Mouse (Mus musculus) kidney, postnatal 25 days (tissue): ENCODE results near the gene Noxa1.

Experiments
- DNase-seq, 2 experiments: peaks; one replicate each; pipeline ENCODE4 v3.0.0; 2021; ENCODE audit warnings: mixed read lengths in 2 of 2

Noxa1 gene

DNA sequence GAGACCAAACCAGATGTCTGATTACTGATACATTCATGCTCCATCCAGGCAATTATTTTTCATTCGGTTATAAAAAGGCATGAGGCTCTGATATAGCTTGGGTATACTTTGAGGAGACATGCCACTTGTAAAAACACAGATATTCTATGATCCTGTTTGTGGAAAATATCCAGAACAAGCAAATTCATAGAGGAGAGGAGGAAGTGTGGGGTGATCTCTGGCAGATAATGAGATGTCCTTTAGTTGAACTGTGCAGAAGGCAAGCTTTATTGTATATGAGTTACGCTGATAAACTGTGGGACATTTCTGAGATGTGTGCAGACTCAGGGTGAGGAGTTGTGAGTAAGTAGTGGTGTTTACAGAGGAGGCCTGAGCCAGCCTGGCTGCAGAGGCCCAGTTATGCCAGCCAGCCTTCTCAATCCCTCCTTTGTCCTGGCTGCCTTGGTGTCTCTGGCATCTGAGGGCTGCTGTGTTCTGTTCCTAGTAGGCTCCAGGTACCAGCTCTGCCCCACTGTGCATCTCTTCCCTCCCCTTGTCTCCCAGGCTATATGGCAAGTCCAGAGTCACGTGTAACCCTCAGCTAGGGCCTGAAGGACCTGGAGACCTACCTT, 3.2 kb upstream of the Noxa1 start:
- DNase-seq: no peak

- no peak for DNase-seq
These were observed 202 bp downstream of the Noxa1 start for GRCm38 (mm10) chr2:25094785-25095108.

GRCm38 (mm10) chr2:25088636-25089035, 6.3 kb downstream of the Noxa1 start:
- no peak for DNase-seq

GRCm38 (mm10) chr2:25087842-25088241, 7.1 kb downstream of the Noxa1 start:
- DNase-seq: peak in 1 of 2 experiments; percentile 53

- no peak for DNase-seq
These were observed 9.4 kb downstream of the Noxa1 start for GRCm38 (mm10) chr2:25085571-25085970.

DNA sequence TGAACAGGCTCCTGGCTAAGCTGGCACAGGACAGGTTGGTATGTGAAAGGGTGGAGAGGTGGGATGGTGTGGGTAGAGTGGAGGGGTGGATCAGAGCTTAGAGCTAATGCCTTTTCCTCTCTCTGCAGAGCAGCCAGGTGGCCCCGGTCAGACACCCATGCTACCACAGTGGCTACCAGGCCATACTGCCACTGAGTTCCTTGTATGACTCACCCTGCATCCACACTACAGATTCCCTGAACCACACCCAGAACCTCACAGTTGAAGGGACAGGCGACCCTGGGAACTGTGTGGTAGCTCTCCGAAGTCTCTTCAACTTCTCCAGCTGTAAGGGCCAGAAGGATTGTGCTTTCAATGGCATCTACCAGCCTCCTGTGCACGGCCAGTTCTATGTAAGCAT, 11.3 kb downstream of the Noxa1 start:
- no peak for DNase-seq

DNA sequence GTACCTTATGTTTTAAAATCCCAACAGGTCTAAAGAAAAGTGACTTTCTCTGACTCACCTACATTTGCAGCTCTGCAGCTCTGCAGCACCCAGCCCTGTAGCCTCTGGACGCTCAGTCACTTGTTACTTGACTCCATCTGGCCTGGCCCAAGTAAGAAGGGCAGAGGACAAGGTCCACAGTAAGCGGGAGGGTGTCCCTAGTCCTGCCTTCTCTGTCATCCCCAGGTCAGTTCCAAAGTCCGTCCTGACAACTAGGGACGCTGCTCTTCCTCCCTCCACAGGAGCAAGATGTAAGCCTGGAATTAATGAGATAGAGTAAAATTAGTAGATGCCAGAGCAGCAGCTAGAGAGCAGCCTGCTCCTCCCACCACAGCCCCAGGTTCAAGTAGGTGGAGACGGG, 14.9 kb downstream of the Noxa1 start, which contains the start of gene Entpd8:
TSS of gene Entpd8 (plus strand) at position 229 of the 400 bp plus-strand sequence.
- DNase-seq: peak; percentile 74 to 91

- DNase-seq: peak; percentile 77 to 89
These were observed 16.0 kb downstream of the Noxa1 start for GRCm38 (mm10) chr2:25078967-25079366.

- peak; percentile 70 to 89 for DNase-seq
These were observed 19.4 kb downstream of the Noxa1 start for GRCm38 (mm10) chr2:25075506-25075905.

- DNase-seq: no peak
These were observed 22.6 kb downstream of the Noxa1 start for GRCm38 (mm10) chr2:25072398-25072797.

GRCm38 (mm10) chr2:25069537-25069936, 25.4 kb downstream of the Noxa1 start:
- DNase-seq: no peak

- no peak for DNase-seq
These were observed 28.4 kb downstream of the Noxa1 start for GRCm38 (mm10) chr2:25066552-25066951.

DNA sequence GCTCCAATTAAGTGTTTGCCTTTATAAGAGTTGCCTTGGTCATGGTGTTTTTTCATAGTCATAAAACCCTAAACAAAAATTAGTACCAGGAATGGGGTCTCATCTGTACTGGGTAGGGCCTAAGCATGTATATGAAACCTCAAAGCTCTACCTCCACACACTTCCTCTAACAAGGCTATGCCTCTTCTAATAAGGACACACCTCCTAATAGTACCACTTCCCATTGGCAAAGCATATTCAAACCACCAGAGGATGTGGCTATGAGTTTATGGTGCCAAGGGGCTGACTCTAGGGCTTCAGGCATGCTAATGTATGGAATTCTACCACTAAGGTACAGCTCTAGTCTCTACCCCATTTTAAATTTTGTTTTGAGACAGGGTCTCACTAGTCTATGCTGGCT, 29.4 kb downstream of the Noxa1 start:
- no peak for DNase-seq

DNA sequence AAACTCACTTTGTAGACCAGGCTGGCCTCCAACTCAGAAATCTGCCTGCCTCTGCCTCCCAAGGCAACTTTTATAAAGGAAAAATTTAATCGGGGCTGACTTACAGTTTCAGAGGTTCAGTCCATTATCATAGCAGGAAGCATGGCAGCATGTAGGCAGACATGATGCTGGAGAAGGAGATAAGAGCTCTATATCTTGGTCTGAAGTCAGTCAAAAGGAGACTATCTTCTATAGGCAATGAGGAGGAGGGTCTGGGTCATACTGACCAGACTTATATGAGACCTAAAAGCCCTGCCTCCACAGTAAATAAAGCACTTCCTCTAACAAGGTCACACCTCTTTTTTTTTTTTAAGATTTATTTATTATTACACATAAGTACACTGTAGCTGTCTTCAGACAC, 30.7 kb downstream of the Noxa1 start:
- no peak for DNase-seq

DNA sequence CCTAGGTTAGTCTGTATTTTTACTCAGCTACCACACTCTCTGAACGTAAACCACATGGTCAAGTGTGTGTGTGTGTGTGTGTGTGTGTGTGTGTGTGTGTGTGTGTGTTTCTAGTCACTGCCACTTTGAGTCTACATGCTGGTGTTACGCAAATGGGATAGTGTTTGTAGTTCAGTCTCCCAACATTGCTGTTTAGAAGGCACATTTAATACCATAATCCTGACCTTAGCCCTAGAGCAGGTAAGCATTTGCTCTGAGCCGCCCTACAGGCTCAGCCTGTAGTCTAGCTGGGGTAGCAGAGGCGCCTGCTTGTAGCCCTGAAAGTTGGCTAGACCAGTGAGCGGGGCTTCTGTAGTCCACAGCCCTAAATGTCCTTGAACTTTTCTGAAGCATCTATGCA, 31.4 kb downstream of the Noxa1 start:
- no peak for DNase-seq

DNA sequence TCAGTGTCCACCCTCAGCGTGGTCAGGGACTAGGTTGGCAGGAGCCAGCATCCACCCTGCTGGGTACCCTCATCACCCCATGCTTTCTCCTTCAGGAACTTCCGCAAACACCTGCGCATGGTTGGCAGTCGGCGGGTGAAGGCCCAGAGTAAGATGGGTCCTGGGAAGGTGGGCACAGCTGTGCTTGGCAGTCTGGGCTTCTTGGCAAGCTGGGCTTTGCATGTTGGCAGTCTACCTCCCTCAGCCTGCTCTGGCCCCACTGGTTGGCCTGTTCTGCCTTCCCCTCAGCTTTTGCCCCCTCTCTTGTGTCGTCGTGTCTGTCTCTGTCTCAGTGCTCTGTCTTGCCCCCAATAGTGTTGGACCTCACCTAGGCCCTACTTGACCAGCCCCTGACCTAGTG, 36.0 kb downstream of the Noxa1 start:
- no peak for DNase-seq

DNA sequence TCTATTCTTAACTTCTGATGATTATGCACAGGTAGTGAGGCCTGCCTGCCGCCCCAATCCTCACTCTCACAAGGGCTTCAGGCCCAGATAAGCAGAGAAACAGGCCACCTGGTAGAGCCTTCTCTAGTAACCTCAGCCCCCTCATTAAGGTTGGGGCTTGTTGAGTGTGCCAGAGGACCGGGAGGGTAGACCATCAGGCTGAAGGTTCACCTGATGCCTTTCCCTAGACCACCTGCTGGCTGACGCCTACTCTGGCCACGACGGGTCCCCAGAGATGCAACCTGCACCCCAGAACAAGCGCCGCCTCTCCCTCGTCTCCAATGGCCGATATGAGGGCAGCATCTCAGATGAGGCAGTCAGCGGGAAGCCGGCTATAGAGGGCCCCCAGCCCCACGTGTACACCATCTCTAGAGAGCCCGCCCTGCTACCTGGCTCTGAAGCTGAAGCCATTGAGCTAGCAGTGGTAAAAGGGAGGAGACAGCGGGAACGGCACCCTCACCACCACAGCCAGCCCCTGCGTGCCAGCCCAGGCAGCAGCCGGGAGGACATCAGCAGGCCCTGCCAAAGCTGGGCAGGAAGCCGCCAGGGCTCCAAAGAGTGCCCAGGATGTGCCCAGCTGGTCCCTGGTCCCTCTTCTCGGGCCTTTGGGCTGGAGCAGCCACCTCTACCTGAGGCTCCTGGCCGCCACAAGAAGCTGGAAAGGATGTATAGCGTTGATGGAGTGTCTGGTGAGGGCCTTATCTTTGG, 39.4 kb downstream of the Noxa1 start:
- DNase-seq: no peak

- DNase-seq: peak; percentile 25 to 62
These were observed 39.9 kb downstream of the Noxa1 start for GRCm38 (mm10) chr2:25055068-25055405.

GRCm38 (mm10) chr2:25054221-25055067, 40.5 kb downstream of the Noxa1 start, which contains the start of gene Nsmf:
Nsmf (plus strand) TSS chr2:25054355.
- peak; percentile 91 to 93 for DNase-seq

- DNase-seq: no peak
These were observed 41.8 kb downstream of the Noxa1 start for GRCm38 (mm10) chr2:25053101-25053500.

DNA sequence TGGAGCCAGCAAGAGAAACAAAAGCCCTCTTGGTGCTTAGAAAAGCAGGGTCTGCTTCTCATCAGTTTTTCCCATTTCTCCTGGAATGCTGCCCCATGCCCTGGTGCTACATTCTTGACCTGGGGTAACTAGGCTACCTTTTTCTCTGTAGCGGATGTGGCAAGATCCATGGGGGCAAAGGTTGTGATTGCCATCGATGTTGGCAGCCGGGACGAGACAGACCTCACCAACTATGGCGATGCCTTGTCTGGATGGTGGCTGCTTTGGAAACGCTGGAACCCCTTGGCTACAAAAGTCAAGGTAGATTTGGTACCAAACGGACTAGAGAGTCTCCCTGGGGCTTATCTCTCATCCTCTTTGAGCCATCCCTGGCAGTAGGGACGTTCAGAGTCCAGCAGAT, 43.5 kb downstream of the Noxa1 start:
- no peak for DNase-seq

DNA sequence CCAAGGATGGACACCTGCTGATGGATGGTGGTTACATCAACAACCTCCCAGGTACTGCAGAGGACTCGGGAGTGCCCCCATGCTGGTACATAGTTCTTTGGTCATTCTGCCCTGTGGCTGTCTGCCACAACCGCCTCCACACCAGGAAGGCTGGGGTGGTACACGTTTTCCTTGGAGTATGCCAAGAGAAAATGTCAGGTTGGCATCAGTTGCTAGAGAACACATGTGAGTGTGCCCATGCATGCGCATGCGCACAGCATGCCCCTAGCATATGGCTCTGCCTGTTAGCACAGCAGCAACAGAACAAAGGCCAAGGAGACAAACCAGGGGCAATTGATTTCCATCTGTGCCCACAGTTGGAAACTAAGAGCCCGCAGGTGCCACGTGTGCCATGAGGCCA, 44.0 kb downstream of the Noxa1 start:
- DNase-seq: no peak

DNA sequence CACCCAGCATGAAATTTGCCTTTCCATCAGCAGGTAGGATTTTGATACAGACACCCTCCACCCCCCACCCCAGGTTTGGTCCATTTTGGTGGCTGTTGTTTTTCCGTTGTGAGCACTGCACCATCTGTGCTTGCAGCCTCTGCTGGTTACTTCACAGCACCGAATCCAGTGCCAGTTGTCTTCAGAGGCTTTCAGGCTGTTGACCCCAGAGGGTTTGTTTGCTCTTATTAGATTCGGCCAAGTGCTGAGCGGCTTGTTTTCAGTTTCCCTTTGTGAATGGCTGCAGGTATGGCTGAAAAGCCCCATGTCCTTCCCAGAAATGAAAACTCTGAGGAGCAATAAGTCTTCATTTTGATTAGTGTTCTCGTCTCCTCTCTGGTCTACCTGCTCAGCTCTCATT, 54.9 kb downstream of the Noxa1 start:
- no peak for DNase-seq
